Mouse (Mus musculus): ENCODE measurements around the gene Bcl7c.

DNA sequence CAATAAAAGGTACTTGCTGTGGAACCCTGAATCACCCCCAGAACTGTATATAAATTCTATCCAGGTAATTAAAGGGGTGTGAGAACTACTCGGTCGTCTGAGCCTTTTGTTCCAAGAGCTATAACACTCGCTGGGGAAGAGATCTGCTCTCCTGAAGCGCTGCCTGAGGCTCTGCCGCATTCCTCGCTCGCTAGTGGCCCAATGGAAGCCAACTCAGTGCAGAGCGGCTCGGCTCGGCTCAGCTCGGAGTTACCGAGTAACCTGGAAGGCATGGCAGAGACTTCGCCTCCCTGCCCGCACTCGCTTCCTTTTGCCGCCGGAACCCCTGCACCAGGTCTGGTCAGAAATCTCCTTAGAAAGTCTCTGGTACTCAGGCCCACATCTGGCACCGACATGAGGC lies 56.7 kb downstream of the Bcl7c start:
- TF ChIP-seq CTCF (IDR thresholded peaks at IDR 0.05): no peak
- no peak for TF ChIP-seq EP300 (IDR thresholded peaks at IDR 0.05)
